Mouse (Mus musculus) heart, embryonic 14.5 days (tissue): ENCODE results near the gene Slc37a3. TPM values are rescaled to one million over a fixed set of nuclear protein-coding genes. Genes with fewer than 3 reads are reported as not detected.
"Not testable (repeated sequence)": the region's sequence is repeated elsewhere in the genome, so short reads cannot be mapped to it uniquely, and the experiment has no call there.

Source experiments
- ATAC-seq: fragments of 200-750 bp; cut with Nextera tagmentation; 2 replicates; pipeline ENCODE4 v1.8.0; 2017; ENCODE audit warnings: low read depth, moderate TSS enrichment; ENCODE audit not compliant: insufficient number of reproducible peaks, insufficient read depth, low FRiP score
- H3K27ac ChIP-seq, 2 experiments: fragments of 200-500 bp in 1 of 2; fragments of 300-500 bp in 1 of 2; sonication (generic) in 1 of 2; replicated peaks in 1 of 2; 2 replicates each; pipeline ENCODE4 v1.5.1; 2012 to 2014; ENCODE audit warnings: low read depth in 2 of 2, low read length in 2 of 2, control low read depth in 1 of 2, mild to moderate bottlenecking in 1 of 2, mixed read lengths in 1 of 2; ENCODE audit not compliant: control insufficient read depth in 1 of 2, insufficient read depth in 1 of 2
- H3K27me3 ChIP-seq: fragments of 300-500 bp; sonication (generic); 2 replicates; pipeline ENCODE4 v1.6.1; 2014; ENCODE audit warnings: mild to moderate bottlenecking, low read length, control low read depth; ENCODE audit not compliant: control insufficient read depth, insufficient read depth
- H3K36me3 ChIP-seq: fragments of 300-500 bp; sonication (generic); 2 replicates; pipeline ENCODE4 v1.6.1; 2014; ENCODE audit warnings: mild to moderate bottlenecking, control low read depth, low read length, mixed read lengths; ENCODE audit not compliant: control insufficient read depth, insufficient read depth
- H3K4me1 ChIP-seq, 2 experiments: fragments of 200-500 bp in 1 of 2; fragments of 300-500 bp in 1 of 2; sonication (generic) in 1 of 2; 2 replicates each; pipeline ENCODE4 v1.6.1; 2012 to 2014; ENCODE audit warnings: low read length in 2 of 2, control low read depth in 1 of 2, mixed read lengths in 1 of 2; ENCODE audit not compliant: control insufficient read depth in 2 of 2, insufficient read depth in 2 of 2
- H3K4me2 ChIP-seq: fragments of 300-500 bp; sonication (generic); 2 replicates; pipeline ENCODE4 v1.6.1; 2014; ENCODE audit warnings: mild to moderate bottlenecking, low read length
- H3K4me3 ChIP-seq, 2 experiments: fragments of 200-500 bp in 1 of 2; fragments of 300-500 bp in 1 of 2; sonication (generic) in 1 of 2; 2 replicates each; pipeline ENCODE4 v1.5.1; 2012 to 2014; ENCODE audit warnings: low read length in 2 of 2, mild to moderate bottlenecking in 2 of 2, control low read depth in 1 of 2, low read depth in 1 of 2, moderate library complexity in 1 of 2; ENCODE audit not compliant: control insufficient read depth in 1 of 2, insufficient read depth in 1 of 2
- H3K9ac ChIP-seq: fragments of 300-500 bp; sonication (generic); 2 replicates; pipeline ENCODE4 v1.6.1; 2014; ENCODE audit warnings: mild to moderate bottlenecking, low read length
- H3K9me3 ChIP-seq: fragments of 300-500 bp; sonication (generic); 2 replicates; pipeline ENCODE4 v1.6.1; 2016; ENCODE audit warnings: low read length, control low read depth; ENCODE audit not compliant: control insufficient read depth
- WGBS: fragments of 180-500 bp; shearing (Covaris S2); extraction: QIAGEN DNeasy Blood & Tissue Kit; methylation state at CpG from one replicate; pipeline ENCODE4 v1.1.7; 2014; 5-methylcytosine and 5-hydroxymethylcytosine counted together
- polyA plus RNA-seq: library from polyadenylated mRNA; unstranded; fragments of >200 nt; fragmentation: Nextera tagmentation; extraction: Ambion mirVana; gene quantifications from 2 replicates; pipeline ENCODE4 v1.2.1, GENCODE M21; 2014

Slc37a3 gene
- polyA plus RNA-seq, 1 experiment from 2014 or later = 35.9 TPM

DNA sequence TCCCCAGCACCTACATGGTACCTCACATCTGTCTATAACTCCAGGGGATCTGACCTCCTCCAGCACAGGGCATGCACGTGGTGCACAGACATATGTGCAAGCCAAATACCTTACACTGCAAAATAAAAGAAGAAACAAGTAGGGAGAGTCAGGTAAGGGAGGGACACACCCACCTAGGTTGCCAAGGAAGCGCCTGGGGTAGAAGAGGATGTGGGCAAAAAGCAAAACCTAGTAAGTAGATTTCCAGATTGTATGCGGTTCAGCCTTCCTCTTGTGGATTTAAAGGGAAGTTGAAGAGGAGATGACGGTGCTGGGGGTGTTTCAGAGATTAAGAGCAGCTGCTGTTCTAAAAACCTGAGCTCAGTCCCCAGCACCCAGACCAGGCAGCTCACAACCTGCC is 1.7 kb upstream of the Slc37a3 start:
- WGBS = 45% methylated on average over 4 of the region's 4 CpGs
- H3K4me2 ChIP-seq = no peak overlapping the region
- peaks cover 2% of the 10 kb centered on the region for H3K36me3 ChIP-seq
- no peak overlapping the region for H3K9ac ChIP-seq
- peaks cover 2 to 8% of the 10 kb centered on the region in 2 experiments; a peak in 3 of 4 replicates for H3K4me1 ChIP-seq
- ATAC-seq = no peak
- peaks cover under 1% of the 10 kb centered on the region; the same call in 1 of the 2 replicates for H3K9me3 ChIP-seq
- no peak overlapping the region for H3K4me3 ChIP-seq
- H3K27me3 ChIP-seq = 0 out of 2 replicates have a peak, but pooled peaks cover 2% of the 10 kb centered on the region
- no peak overlapping the region for H3K27ac ChIP-seq

DNA sequence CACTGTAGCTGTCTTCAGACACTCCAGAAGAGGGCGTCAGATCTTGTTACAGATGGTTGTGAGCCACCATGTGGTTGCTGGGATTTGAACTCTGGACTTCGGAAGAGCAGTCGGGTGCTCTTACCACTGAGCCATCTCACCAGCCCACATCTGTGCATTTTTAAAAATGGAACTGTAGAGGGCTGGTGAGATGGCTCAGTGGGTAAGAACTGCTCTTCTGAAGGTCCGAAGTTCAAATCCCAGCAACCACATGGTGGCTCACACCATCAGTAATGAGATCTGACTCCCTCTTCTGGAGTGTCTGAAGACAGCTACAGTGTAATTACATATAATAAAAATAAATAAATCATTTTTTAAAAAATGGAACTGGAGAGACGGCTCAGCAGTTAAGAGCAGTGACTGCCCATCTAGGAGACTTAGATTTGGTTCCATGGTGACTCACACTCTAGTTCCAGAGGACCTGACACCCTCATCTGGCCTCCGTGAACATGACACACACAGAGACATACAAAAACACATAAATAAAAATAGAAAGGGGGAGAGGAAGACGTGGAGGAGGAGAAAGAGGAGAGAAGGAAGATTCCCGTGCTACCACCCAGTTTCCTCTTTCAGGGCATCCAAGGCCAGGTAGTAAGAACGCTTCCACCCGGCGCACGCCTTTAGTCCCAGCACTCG is 823 bp upstream of the Slc37a3 start:
- not testable (repeated sequence) for H3K4me3 ChIP-seq, ATAC-seq, H3K9me3 ChIP-seq, H3K27ac ChIP-seq, H3K4me2 ChIP-seq, H3K4me1 ChIP-seq, H3K9ac ChIP-seq, H3K27me3 ChIP-seq, H3K36me3 ChIP-seq
- WGBS = 79% methylated on average over 11 of the region's 13 CpGs

DNA sequence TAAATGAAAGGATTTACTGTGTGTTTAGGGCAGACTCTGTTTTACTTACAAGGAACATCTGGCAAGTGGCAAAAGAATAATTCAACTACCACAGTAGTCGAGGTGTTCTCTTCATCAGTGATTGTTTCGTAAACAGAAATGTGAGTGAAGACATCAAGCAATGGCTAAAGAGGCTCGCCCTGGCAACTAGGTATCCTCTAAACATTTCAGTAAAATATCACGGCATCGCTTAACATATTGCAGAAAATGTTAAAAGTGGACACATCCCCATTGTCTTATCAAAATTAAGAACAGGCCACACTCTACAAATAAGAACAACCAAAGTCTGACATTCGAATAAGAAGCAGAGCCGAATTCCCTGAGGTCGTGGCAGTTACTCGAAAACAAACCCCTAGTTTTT is 700 bp downstream of the Slc37a3 start:
- Histone ChIP-seq H3K9me3 (peaks cover 5% of the 10 kb centered on the region; the same call in 1 of the 2 replicates), H3K4me1 (peaks cover 6 to 10% of the 10 kb centered on the region in 2 experiments), H3K27ac (peak overlapping the region in 1 of 2 experiments; percentile 46; a peak in 1 of 4 replicates), H3K4me3 (peak overlapping the region; percentile 79 to 90), H3K36me3 (peaks cover 7% of the 10 kb centered on the region), H3K9ac (peak overlapping the region; percentile 90), H3K4me2 (peak overlapping the region; percentile 79), H3K27me3 (0 out of 2 replicates have a peak, but pooled peaks cover 2% of the 10 kb centered on the region)
- ATAC-seq = no peak
- WGBS = 23% methylated on average over 9 of the region's 9 CpGs

DNA sequence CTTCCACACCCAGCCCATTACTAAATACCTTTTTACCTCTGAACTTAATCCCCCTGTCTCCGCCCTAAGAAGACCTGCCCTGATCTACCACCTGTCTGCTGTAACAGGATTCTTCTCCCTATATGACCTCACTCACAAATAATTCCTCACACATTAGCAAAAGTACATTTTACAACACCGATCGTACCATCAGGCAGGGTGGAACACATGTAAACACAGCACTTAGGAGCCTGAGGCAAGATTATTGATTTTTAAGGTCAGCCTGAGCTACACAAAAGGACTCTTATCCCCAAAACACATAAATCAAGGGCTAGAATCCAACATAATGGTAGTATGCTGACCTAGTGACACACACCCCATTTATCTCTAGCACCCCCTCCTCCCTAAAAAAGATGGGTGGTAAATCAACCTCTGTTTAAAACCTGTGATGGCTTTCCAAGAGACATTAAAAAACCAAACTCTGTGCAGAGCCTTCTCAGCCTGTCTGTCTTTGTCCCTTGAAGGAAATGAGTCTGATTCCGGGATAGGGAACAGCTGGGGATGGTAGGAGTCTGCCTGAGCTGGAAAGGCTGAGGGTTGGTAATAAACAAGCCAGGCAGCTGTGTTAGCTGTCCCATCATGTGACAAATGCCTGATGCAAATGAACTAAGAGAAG is 4.0 kb downstream of the Slc37a3 start:
- Histone ChIP-seq H3K36me3 (peaks cover 12% of the 10 kb centered on the region), H3K27me3 (0 out of 2 replicates have a peak, but pooled peaks cover 1% of the 10 kb centered on the region), H3K9me3 (peaks cover 5% of the 10 kb centered on the region; the same call in 1 of the 2 replicates), H3K9ac (no peak overlapping the region), H3K4me2 (no peak overlapping the region), H3K27ac (peak overlapping the region; percentile 62 to 79), H3K4me3 (no peak overlapping the region), H3K4me1 (peaks cover 6 to 8% of the 10 kb centered on the region in 2 experiments)
- ATAC-seq = no peak
- WGBS = 79% methylated on average over 4 of the region's 4 CpGs

DNA sequence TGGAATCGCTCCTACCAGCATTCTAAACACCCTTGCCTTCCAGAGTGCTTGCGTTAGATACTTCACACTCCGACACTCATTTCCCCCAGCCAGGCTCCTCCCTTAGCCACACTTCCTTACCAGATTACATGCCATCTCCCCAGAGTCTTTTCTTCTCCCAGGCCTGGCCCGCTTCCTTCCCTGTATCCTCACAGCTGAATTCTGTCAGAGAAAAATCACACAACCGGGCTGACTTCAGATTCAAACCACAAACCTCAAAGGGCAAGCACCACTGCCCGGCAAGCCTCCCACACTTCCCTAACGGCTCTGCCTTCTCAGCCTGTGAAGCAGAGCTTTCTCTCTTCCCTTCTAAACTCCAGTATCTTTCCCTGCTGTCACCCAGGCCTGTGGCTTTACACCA is 4.7 kb downstream of the Slc37a3 start:
- Histone ChIP-seq H3K9ac (no peak overlapping the region), H3K36me3 (peaks cover 16% of the 10 kb centered on the region), H3K4me3 (no peak overlapping the region), H3K27me3 (no peaks in the 10 kb centered on the region), H3K9me3 (peaks cover 5% of the 10 kb centered on the region; the same call in 1 of the 2 replicates), H3K27ac (peak overlapping the region; percentile 62 to 79), H3K4me1 (peaks cover 6 to 8% of the 10 kb centered on the region in 2 experiments), H3K4me2 (no peak overlapping the region)
- no peak for ATAC-seq
- 40% methylated on average over 7 of the region's 7 CpGs for WGBS

DNA sequence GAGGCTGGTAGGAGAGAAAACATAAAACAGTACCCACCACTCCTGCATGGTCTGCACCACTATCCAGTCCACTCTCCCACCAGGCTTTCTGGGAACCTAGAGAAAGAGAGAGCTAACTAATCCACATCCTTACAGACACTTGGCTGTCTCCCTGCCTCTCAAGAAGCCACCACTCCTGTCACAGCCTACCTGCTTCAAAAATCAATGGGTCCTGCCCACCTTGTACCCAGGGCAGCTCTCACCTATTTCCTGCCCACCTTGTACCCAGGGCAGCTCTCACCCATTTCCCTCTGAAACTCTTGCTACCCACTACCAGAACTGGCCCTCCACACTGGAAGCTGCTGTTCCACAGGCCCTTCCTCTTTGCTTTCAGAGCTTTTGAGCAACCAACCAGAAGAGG is 5.4 kb downstream of the Slc37a3 start:
- no peak for ATAC-seq
- Histone ChIP-seq H3K9ac (no peak overlapping the region), H3K27ac (peak overlapping the region in 1 of 2 experiments; percentile 62; a peak in 1 of 4 replicates)

DNA sequence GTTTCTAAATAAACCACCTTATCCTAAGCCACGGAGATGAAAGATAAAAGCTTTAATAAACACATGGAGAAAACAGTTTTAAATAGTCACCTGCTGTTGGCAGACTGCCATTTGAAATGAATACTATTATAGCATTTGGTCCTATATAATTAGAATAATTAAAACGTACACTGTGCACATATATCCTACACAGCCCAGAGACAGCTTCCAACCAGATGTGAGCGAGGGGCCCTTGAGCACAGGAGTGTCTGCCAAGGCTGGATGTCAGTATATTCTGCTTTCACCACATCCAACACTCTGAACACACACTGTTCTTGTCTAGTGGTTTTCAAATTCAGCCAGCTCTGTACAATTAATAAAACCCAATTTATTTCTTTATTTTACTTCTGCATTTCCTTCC is 7.8 kb downstream of the Slc37a3 start:
- no peak overlapping the region for H3K4me2 ChIP-seq
- no peak overlapping the region for H3K9ac ChIP-seq
- H3K36me3 ChIP-seq = peaks cover 36% of the 10 kb centered on the region
- no peak overlapping the region for H3K4me3 ChIP-seq
- 76% methylated on average over 3 of the region's 3 CpGs for WGBS
- H3K27ac ChIP-seq = no peak overlapping the region
- H3K27me3 ChIP-seq = no peaks in the 10 kb centered on the region
- H3K9me3 ChIP-seq = peaks cover 5% of the 10 kb centered on the region; the same call in 1 of the 2 replicates
- peaks cover 0 to 8% of the 10 kb centered on the region in 2 experiments; a peak in 3 of 4 replicates for H3K4me1 ChIP-seq
- ATAC-seq = no peak

More for the DNA sequence above, 5.4 kb downstream of the Slc37a3 start:
- Histone ChIP-seq H3K9me3 (peaks cover 5% of the 10 kb centered on the region; the same call in 1 of the 2 replicates), H3K4me2 (no peak overlapping the region), H3K36me3 (peaks cover 19% of the 10 kb centered on the region), H3K4me3 (no peak overlapping the region), H3K27me3 (no peaks in the 10 kb centered on the region), H3K4me1 (peaks cover 6 to 8% of the 10 kb centered on the region in 2 experiments)
